Mouse (Mus musculus): ENCODE results near the gene 1600015I10Rik. TPM values are rescaled to one million over a fixed set of nuclear protein-coding genes. Genes with fewer than 3 reads are reported as not detected.
"Not testable (repeated sequence)": the region's sequence is repeated elsewhere in the genome, so short reads cannot be mapped to it uniquely, and the experiment has no call there.

Gene 1600015I10Rik
- polyA plus RNA-seq (2016; fragmentation: Nextera tagmentation; extraction: Ambion mirVana), result not detected in 2 replicates

DNA sequence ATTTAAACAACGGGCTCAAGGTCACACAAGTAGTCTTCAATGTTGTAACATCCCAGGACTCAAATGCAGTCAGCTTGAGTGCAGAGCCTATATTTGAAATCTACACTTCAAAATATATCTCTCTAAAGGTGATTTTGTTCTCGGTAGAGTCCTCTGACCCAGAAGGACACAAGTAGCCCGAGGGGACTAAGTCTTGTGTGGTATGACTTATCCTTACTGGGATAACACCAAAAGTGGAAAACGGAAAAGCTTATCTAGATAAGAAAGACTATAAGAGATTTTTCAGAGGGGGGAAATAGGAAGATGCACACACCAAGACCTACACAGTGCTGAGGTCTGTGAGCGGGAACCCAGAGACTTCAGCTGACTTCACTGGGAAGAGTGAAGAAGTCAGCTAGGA, at the start of gene 1600015I10Rik:
Gene 1600015I10Rik, plus strand, starts transcription at position 301 of the 400 bp plus-strand sequence.
- H3K27me3 ChIP-seq (replicated peaks; ENCODE audit: low read depth, poor library complexity, severe bottlenecking), result no peaks in the 10 kb centered on the region
- DNase-seq (ENCODE audit: low spot score), result no peak
- WGBS, result 89% methylated on average over 5 of the region's 5 CpGs
- H3K27ac ChIP-seq (replicated peaks), result no peak within 1 kb of the TSS
- no peak within 1 kb of the TSS for H3K4me3 ChIP-seq
- H3K4me1 ChIP-seq, result no peaks in the 10 kb centered on the region
- H3K9me3 ChIP-seq, result no peaks in the 10 kb centered on the region
- no peaks in the 10 kb centered on the region for H3K36me3 ChIP-seq (replicated peaks)

DNA sequence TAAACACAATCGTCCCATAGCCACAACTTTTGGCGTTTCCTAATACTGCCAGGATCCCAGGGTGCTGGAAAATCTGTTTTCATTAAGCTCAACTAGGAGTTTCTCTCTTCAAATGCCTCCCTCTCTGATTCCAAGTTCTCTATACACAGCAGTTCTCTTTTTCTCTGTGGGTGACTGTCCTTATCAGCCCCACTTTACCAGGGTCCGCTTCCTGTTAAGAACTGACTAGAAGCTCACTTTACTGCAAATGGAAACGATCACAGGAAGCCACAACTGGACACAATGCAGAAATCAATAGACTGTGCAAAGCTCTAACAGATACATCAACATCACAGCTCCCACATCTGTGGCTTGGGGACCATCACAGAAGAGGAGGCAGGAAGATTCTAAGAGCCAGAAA, 35.5 kb upstream of the 1600015I10Rik start:
- H3K27me3 ChIP-seq (replicated peaks; ENCODE audit: low read depth, poor library complexity, severe bottlenecking), result no peaks in the 10 kb centered on the region
- H3K9me3 ChIP-seq, result peaks cover 6% of the 10 kb centered on the region; the same call in 1 of the 2 replicates
- DNase-seq (ENCODE audit: low spot score), result peak; percentile 1
- no peaks in the 10 kb centered on the region for H3K36me3 ChIP-seq (replicated peaks)
- 84% methylated on average over 4 of the region's 4 CpGs for WGBS
- no peak overlapping the region for H3K27ac ChIP-seq (replicated peaks)
- no peaks in the 10 kb centered on the region for H3K4me1 ChIP-seq
- H3K4me3 ChIP-seq, result no peak overlapping the region

DNA sequence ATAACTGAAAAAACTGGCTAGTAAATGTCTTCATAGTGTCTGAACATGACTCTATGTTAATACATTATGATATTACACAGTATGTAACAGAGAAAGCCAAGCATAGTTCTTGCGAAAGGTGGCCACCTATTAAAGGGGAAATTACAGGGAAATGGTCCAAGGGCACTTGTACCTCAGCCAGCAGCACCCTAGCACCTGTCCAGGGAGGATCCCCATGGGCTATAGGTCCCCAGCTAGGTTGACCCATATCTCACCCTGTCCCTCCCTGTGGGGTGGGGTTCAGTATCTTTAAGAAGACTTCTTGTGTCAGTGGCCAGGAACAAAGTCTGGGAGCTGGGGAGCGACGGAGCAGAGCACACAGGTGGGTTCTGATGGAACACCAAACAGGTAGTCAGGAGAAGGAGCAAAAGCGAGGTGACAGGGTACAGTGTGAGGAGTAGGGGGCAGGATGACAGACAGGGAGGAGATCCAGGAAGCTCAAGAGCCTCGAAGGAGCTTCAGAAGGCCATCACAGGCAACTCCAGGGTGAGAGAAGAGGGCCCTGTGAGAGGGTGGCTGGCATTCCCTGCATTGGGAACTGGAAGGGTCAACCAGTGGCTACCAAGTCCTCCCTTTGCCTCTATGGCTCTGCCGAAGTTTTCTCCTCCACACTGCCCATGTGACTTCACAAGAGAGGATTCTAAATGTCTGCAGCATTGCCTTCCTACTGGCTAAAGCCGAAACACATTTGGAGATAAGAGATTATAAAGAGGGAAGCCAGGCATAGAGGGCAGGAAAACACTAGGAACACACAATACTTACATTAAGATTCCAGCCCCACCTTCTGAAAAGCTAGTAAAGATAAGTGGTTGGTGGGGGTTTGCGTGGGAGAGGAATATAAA, 34.5 kb upstream of the 1600015I10Rik start:
- 86% methylated on average over 8 of the region's 8 CpGs for WGBS

DNA sequence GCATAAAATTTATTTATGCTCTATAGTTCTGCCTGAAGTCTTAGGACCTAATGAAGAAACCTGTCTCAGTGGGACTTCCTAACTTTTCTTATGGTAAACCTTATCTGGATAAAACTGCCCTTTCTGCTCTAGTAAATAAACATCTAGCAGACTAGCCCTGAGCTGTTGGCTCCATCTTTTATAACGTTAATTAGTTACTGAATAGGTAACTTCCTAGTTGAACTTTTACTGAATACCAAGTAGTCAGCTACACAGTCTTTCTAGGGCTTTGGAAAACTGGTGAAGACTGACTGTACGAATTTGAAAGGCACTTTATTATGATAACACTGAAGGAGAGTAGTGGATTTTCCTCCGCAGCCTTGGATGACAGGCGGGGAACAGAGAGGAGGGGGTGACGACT, 33.8 kb upstream of the 1600015I10Rik start:
- 83% methylated on average over 5 of the region's 5 CpGs for WGBS
- no peak for DNase-seq (ENCODE audit: low spot score)
- Histone ChIP-seq H3K9me3 (peaks cover 6% of the 10 kb centered on the region; the same call in 1 of the 2 replicates), H3K27me3 (replicated peaks; ENCODE audit: low read depth, poor library complexity, severe bottlenecking) (no peaks in the 10 kb centered on the region), H3K36me3 (replicated peaks) (no peaks in the 10 kb centered on the region), H3K4me1 (no peaks in the 10 kb centered on the region), H3K27ac (replicated peaks) (no peak overlapping the region), H3K4me3 (no peak overlapping the region)

More for the DNA sequence above, 34.5 kb upstream of the 1600015I10Rik start:
- no peaks in the 10 kb centered on the region for H3K27me3 ChIP-seq (replicated peaks; ENCODE audit: low read depth, poor library complexity, severe bottlenecking)
- no peak overlapping the region for H3K4me3 ChIP-seq
- no peaks in the 10 kb centered on the region for H3K36me3 ChIP-seq (replicated peaks)
- H3K27ac ChIP-seq (replicated peaks), result no peak overlapping the region
- peaks cover 6% of the 10 kb centered on the region; the same call in 1 of the 2 replicates for H3K9me3 ChIP-seq
- DNase-seq (ENCODE audit: low spot score), result no peak
- no peaks in the 10 kb centered on the region for H3K4me1 ChIP-seq

DNA sequence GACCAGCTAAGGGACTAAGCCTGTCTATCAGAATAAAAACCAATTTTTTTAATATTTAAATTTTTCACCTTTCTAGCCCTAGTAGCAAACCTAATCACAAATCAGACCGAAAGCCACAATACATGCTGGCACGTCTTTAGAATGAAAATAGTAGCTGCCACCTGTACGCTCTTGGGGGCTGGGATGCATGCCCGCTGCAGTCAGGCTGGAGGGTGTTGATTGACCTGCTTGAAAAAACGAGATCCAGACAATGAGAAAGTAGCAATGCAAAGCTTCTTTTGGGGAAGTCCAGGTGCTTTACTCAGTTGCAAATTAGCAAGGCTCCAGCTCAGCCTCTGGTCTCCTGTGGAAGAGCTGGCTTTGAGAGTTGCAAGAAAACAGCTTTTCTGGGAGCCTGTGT, 32.7 kb upstream of the 1600015I10Rik start:
- no peaks in the 10 kb centered on the region for H3K27me3 ChIP-seq (replicated peaks; ENCODE audit: low read depth, poor library complexity, severe bottlenecking)
- DNase-seq (ENCODE audit: low spot score), result no peak
- H3K27ac ChIP-seq (replicated peaks), result no peak overlapping the region
- no peak overlapping the region for H3K4me3 ChIP-seq
- H3K36me3 ChIP-seq (replicated peaks), result no peaks in the 10 kb centered on the region
- 89% methylated on average over 5 of the region's 5 CpGs for WGBS
- no peaks in the 10 kb centered on the region for H3K4me1 ChIP-seq
- peaks cover 6% of the 10 kb centered on the region; the same call in 1 of the 2 replicates for H3K9me3 ChIP-seq

DNA sequence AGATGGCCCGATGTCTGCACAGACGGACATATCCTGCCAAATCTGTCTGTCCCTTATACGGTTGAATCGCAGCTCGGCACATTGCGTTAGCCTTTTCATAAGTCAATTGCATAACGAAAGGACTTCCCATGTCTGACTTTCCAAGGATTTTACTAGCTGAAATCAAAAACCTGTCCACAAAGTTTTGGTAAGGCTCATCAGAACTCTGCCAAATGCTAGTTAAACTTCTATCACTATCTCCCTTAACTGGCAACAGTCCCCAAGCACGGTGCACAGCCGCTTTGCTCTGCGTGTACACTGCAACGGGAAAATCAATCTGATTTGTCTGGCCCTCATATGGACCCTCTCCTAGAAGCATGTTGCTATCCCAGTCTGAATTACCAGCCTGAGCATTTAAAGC, 28.4 kb upstream of the 1600015I10Rik start:
- DNase-seq (ENCODE audit: low spot score); H3K27ac ChIP-seq (replicated peaks); H3K9me3 ChIP-seq; H3K4me3 ChIP-seq; H3K4me1 ChIP-seq; H3K36me3 ChIP-seq (replicated peaks); H3K27me3 ChIP-seq (replicated peaks; ENCODE audit: low read depth, poor library complexity, severe bottlenecking): not testable (repeated sequence)
- WGBS, result 96% methylated on average over 11 of the region's 11 CpGs

DNA sequence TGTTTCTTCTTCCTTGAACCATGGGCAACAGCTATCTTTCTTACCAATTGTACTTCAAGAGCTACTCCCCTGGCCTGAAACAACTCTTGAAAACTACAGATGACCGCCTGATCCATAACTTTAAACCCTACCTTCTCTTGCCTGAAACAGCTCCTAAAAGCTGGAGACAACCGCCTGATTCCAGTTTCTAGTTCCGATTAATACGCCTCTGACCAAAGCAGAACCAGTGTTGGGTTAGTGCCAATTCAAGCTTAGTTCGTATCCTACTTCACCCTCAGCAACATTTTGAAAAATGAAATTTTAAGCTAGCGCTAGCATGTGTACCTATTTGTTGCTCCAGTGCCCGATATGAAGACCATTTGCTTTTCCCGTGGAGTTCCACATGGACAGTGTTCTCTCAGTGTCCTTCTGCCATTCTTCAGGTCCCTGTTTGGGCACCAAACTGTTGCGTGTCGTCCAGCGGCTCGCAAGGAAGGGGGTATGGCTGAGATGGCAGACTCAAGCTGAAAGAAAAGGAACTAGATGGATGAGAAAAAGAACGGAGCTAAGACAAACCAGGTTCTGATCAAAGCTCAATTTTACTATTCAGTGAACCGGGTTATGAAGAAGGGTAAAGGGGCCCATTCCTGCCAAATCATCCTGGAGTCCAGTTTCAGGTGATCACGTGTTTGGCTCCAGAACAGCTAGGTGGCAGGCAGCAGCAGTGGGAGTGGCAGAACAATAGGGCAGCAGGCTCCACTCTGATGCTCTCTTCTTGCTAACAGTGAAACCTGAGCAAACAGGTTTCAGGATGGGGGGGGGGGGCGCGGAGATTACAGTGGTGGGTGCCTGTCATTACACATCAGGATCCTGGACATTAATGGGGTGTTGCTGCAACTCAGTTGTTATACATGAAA, 26.9 kb upstream of the 1600015I10Rik start:
- H3K27ac ChIP-seq (replicated peaks), result no peak overlapping the region
- H3K9me3 ChIP-seq, result no peaks in the 10 kb centered on the region
- DNase-seq (ENCODE audit: low spot score), result no peak
- WGBS, result 88% methylated on average over 17 of the region's 17 CpGs
- H3K36me3 ChIP-seq (replicated peaks), result no peaks in the 10 kb centered on the region
- H3K27me3 ChIP-seq (replicated peaks; ENCODE audit: low read depth, poor library complexity, severe bottlenecking), result no peaks in the 10 kb centered on the region
- H3K4me3 ChIP-seq, result no peak overlapping the region
- H3K4me1 ChIP-seq, result no peaks in the 10 kb centered on the region; the same call in 1 of the 2 replicates

DNA sequence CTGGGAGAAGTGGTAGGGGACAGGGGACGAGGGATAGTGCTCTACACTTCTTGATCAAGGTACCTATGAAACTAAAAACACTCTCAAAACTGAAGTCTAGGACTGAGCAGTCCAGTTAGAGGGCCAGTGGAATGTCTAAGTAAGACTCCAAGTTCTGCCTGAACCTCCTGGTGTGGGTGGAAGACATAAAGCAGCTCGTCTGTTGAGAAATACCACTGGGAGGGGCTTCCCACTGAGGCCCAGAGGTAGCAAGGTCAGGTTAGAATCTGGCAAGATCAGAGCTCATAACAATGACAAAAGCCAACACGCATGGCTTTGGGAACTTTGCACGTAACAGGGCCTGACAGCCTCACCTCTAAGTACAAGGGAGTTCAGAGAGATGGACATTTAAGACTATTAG, 26.3 kb upstream of the 1600015I10Rik start:
- H3K4me3 ChIP-seq, result no peak overlapping the region
- no peaks in the 10 kb centered on the region for H3K36me3 ChIP-seq (replicated peaks)
- no peak overlapping the region for H3K27ac ChIP-seq (replicated peaks)
- DNase-seq (ENCODE audit: low spot score), result no peak
- no peaks in the 10 kb centered on the region for H3K9me3 ChIP-seq
- H3K27me3 ChIP-seq (replicated peaks; ENCODE audit: low read depth, poor library complexity, severe bottlenecking), result no peaks in the 10 kb centered on the region
- no peaks in the 10 kb centered on the region; the same call in 1 of the 2 replicates for H3K4me1 ChIP-seq
- 85% methylated on average over 4 of the region's 4 CpGs for WGBS

DNA sequence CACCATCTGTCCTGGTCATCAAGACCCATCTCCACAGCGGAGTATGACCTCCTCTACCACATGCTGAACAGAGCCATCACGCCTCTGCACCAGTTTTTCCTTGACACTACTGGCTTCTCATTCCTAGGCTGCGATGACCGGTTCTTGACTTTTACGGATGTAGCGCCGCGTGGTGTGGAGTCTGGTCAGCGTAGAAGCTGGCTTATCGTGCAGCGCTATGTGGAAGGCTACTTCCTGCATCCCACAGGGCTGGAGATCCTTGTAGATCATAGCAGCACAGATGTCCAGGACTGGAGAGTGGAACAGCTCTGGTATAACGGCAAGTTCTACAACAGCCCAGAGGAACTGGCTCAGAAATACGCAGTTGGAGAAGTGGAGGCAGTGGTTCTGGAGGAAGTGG, 24.1 kb upstream of the 1600015I10Rik start:
- H3K9me3 ChIP-seq, result no peaks in the 10 kb centered on the region
- 96% methylated on average over 13 of the region's 13 CpGs for WGBS
- H3K36me3 ChIP-seq (replicated peaks), result no peaks in the 10 kb centered on the region
- H3K27me3 ChIP-seq (replicated peaks; ENCODE audit: low read depth, poor library complexity, severe bottlenecking), result no peaks in the 10 kb centered on the region
- no peak overlapping the region for H3K27ac ChIP-seq (replicated peaks)
- peak; percentile 5 for DNase-seq (ENCODE audit: low spot score)
- H3K4me3 ChIP-seq, result no peak overlapping the region
- H3K4me1 ChIP-seq, result no peaks in the 10 kb centered on the region; the same call in 1 of the 2 replicates

DNA sequence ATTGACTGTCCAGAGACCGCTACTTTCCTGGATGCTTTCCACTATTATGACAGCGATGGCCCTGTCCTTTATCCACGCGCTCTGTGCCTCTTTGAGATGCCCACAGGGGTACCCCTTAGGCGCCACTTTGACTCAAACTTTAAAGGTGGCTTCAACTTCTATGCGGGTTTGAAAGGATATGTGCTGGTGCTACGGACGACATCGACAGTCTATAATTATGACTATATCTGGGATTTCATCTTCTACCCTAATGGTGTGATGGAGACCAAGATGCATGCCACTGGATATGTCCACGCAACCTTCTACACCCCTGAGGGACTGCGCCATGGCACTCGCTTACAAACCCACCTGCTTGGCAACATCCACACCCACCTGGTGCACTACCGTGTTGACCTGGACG, 23.3 kb upstream of the 1600015I10Rik start:
- DNase-seq (ENCODE audit: low spot score), result peak; percentile 0
- no peaks in the 10 kb centered on the region for H3K36me3 ChIP-seq (replicated peaks)
- H3K4me1 ChIP-seq, result no peaks in the 10 kb centered on the region; the same call in 1 of the 2 replicates
- no peaks in the 10 kb centered on the region for H3K9me3 ChIP-seq
- WGBS, result 92% methylated on average over 14 of the region's 14 CpGs
- H3K27me3 ChIP-seq (replicated peaks; ENCODE audit: low read depth, poor library complexity, severe bottlenecking), result no peaks in the 10 kb centered on the region
- H3K4me3 ChIP-seq, result no peak overlapping the region
- no peak overlapping the region for H3K27ac ChIP-seq (replicated peaks)

DNA sequence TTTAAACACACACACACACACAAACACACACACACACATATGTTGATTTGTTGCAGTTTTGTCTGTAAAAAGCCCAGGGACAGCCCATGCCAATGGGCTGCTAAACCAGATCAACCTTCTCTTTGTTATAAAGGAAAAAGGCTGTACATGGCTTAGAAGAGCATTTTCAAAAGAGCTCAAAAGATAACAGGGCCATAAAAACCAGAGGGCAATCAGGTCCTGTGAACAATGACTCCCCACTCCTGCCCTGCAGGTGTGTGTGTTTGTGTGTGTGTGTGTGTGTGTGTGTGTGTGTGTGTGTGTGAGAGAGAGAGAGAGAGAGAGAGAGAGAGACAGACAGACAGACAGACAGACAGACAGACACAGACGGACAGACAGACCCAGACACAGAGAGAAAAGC, 20.5 kb upstream of the 1600015I10Rik start:
- H3K4me3 ChIP-seq, result no peak overlapping the region
- WGBS, result 84% methylated on average over 1 of the region's 1 CpGs
- H3K36me3 ChIP-seq (replicated peaks), result no peaks in the 10 kb centered on the region
- H3K4me1 ChIP-seq, result no peaks in the 10 kb centered on the region; the same call in 1 of the 2 replicates
- H3K27ac ChIP-seq (replicated peaks), result no peak overlapping the region
- H3K27me3 ChIP-seq (replicated peaks; ENCODE audit: low read depth, poor library complexity, severe bottlenecking), result no peaks in the 10 kb centered on the region
- H3K9me3 ChIP-seq, result no peaks in the 10 kb centered on the region
- DNase-seq (ENCODE audit: low spot score), result no peak

DNA sequence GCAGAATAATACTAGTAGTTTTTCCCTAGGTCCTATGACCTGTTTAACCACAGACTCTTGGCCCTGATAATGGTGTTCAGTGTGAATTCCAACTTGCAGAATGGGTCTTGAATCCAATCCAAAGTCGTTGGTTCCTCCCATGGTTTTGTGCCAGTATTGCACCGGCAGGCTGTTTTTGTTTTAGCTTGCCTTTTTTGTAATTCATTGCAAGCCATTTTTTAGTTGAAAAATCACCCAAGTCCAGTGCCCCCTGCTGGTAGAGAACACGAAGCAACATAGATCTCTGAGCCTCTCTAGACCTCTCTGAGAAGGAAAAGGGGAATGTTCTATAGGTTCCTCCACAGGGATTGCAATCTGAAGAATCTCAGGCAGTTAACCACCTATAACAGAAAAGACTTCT, 17.7 kb upstream of the 1600015I10Rik start:
- WGBS, result 50% methylated on average over 3 of the region's 3 CpGs
- H3K27me3 ChIP-seq (replicated peaks; ENCODE audit: low read depth, poor library complexity, severe bottlenecking), result no peaks in the 10 kb centered on the region
- no peak overlapping the region for H3K4me3 ChIP-seq
- no peaks in the 10 kb centered on the region; the same call in 1 of the 2 replicates for H3K4me1 ChIP-seq
- no peaks in the 10 kb centered on the region for H3K9me3 ChIP-seq
- no peak overlapping the region for H3K27ac ChIP-seq (replicated peaks)
- H3K36me3 ChIP-seq (replicated peaks), result no peaks in the 10 kb centered on the region
- DNase-seq (ENCODE audit: low spot score), result no peak
